ENCODE assay signal across 12 mouse cellular contexts in genomic region chr1:97657786-97658185, GRCm38 (mm10). TPM values are rescaled to one million over a fixed set of nuclear protein-coding genes. Genes with fewer than 3 reads are reported as not detected.
A peak's percentile ranks its signal among the peaks of the same experiment; 100 is the strongest.
DNase-seq lines count a peak whose midpoint lies in the region; ATAC-seq and TF ChIP-seq lines count a peak whose summit lies in the region.
"Had no signal": no experiment of that assay in that cellular context is flagged by ENCODE, and none has a peak within 500 bp of the region (broad histone marks: within the 10 kb centered on the region; RNA-seq: fewer than 3 reads in every experiment).

No protein-coding gene starts in this region.

- DNase-seq in forebrain, embryonic 14.5 days (ENCODE audit: low spot score): no peak
- DNase-seq in liver, adult 2 months (ENCODE audit: extremely low read depth, low read depth, low spot score): no peak
- no peak for DNase-seq in liver
- DNase-seq in thymus, postnatal 14 days: no peak
- no peak for DNase-seq in embryo, embryonic 11 days
- DNase-seq: cerebellum, postnatal 36 days; heart, adult 18-20 months had no signal

- no peak overlapping the region for H3K4me3 ChIP-seq in forebrain, embryonic 14.5 days (ENCODE audit: low read depth, low read length)
- no peak overlapping the region for H3K4me3 ChIP-seq in forebrain, embryonic 15.5 days
- H3K4me3 ChIP-seq in liver, adult 2 months (ENCODE audit: insufficient read depth, low read depth, low read length): no peak overlapping the region
- peak overlapping the region; percentile 98 for H3K4me3 ChIP-seq in liver, embryonic 15.5 days (replicated peaks)
- peak overlapping the region; percentile 36 for H3K4me3 ChIP-seq in olfactory bulb, adult 2 months (ENCODE audit: insufficient read depth, low read depth, low read length)
- H3K4me3 ChIP-seq: limb, embryonic 15.5 days had no signal

- H3K36me3 ChIP-seq in forebrain, embryonic 14.5 days (ENCODE audit: control insufficient read depth, insufficient read depth, low read length): no peaks in the 10 kb centered on the region
- H3K36me3 ChIP-seq in forebrain, embryonic 15.5 days: no peaks in the 10 kb centered on the region
- no peaks in the 10 kb centered on the region; the same call in 1 of the 2 replicates for H3K36me3 ChIP-seq in liver, adult 2 months (ENCODE audit: control insufficient read depth, insufficient read depth, low read length)
- peaks cover 33% of the 10 kb centered on the region for H3K36me3 ChIP-seq in liver, embryonic 15.5 days (replicated peaks)
- H3K36me3 ChIP-seq: limb, embryonic 15.5 days had no signal

- peaks cover 40% of the 10 kb centered on the region for H3K4me1 ChIP-seq in forebrain, embryonic 14.5 days (ENCODE audit: control insufficient read depth, insufficient read depth, low read length)
- H3K4me1 ChIP-seq in forebrain, embryonic 15.5 days: peaks cover 72% of the 10 kb centered on the region
- H3K4me1 ChIP-seq in liver, adult 2 months (ENCODE audit: control insufficient read depth, insufficient read depth, low read length): peaks cover 12% of the 10 kb centered on the region
- peaks cover 54% of the 10 kb centered on the region for H3K4me1 ChIP-seq in liver, embryonic 15.5 days (replicated peaks)
- H3K4me1 ChIP-seq in olfactory bulb, adult 2 months (ENCODE audit: control insufficient read depth, insufficient read depth, low read length): peaks cover 4% of the 10 kb centered on the region

- TF ChIP-seq CTCF in liver, adult 2 months (IDR thresholded peaks at IDR 0.05; ENCODE audit: low read depth, low read length): no peak
- no peak for TF ChIP-seq CTCF in olfactory bulb, adult 2 months (IDR thresholded peaks at IDR 0.05; ENCODE audit: insufficient read depth, low read depth, low read length)

- peak overlapping the region; percentile 65; the same call in 1 of the 2 replicates for H3K4me2 ChIP-seq in forebrain, embryonic 14.5 days (ENCODE audit: low read length)
- no peak overlapping the region for H3K4me2 ChIP-seq in forebrain, embryonic 15.5 days (replicated peaks)
- peak overlapping the region; percentile 89 for H3K4me2 ChIP-seq in liver, embryonic 15.5 days
- H3K4me2 ChIP-seq: limb, embryonic 15.5 days had no signal

- no peak overlapping the region for H3K9ac ChIP-seq in forebrain, embryonic 14.5 days (ENCODE audit: low read length)
- no peak overlapping the region for H3K9ac ChIP-seq in forebrain, embryonic 15.5 days (replicated peaks)
- 0 out of 2 replicates have a peak overlapping the region, but pooled peaks have one; percentile 8 for H3K9ac ChIP-seq in liver, adult 2 months (ENCODE audit: low read depth, low read length)
- H3K9ac ChIP-seq in liver, embryonic 15.5 days: peak overlapping the region; percentile 28
- H3K9ac ChIP-seq: limb, embryonic 15.5 days had no signal

- no peak for ATAC-seq in forebrain, embryonic 14.5 days
- no peak for ATAC-seq in forebrain, embryonic 15.5 days (replicated peaks)
- ATAC-seq in liver, embryonic 15.5 days (ENCODE audit: insufficient read depth): no peak

- no peak for TF ChIP-seq POLR2A in liver, adult 2 months (IDR thresholded peaks at IDR 0.05; ENCODE audit: extremely low read depth, insufficient read depth, low read length)
- TF ChIP-seq POLR2A in olfactory bulb, adult 2 months (IDR thresholded peaks at IDR 0.05; ENCODE audit: insufficient read depth, low read depth, low read length): no peak

- H3K27ac ChIP-seq in forebrain, embryonic 14.5 days (ENCODE audit: low read depth, low read length): no peak overlapping the region
- H3K27ac ChIP-seq in forebrain, embryonic 15.5 days (replicated peaks): no peak overlapping the region
- no peak overlapping the region for H3K27ac ChIP-seq in liver, adult 2 months (replicated peaks; ENCODE audit: insufficient read depth, low read depth, low read length)
- peak overlapping the region; percentile 35; the same call in 1 of the 2 replicates for H3K27ac ChIP-seq in liver, embryonic 15.5 days (replicated peaks)
- 0 out of 2 replicates have a peak overlapping the region, but pooled peaks have one; percentile 34 for H3K27ac ChIP-seq in olfactory bulb, adult 2 months (ENCODE audit: insufficient read depth, low read depth, low read length)
- H3K27ac ChIP-seq: kidney, postnatal 0 days; limb, embryonic 15.5 days had no signal

- no peaks in the 10 kb centered on the region for H3K27me3 ChIP-seq in forebrain, embryonic 14.5 days (replicated peaks; ENCODE audit: control insufficient read depth, insufficient read depth, low read length)
- no peaks in the 10 kb centered on the region for H3K27me3 ChIP-seq in forebrain, embryonic 15.5 days
- no peaks in the 10 kb centered on the region for H3K27me3 ChIP-seq in liver, adult 2 months (ENCODE audit: control insufficient read depth, insufficient read depth, low read length)
- H3K27me3 ChIP-seq in liver, embryonic 15.5 days: no peaks in the 10 kb centered on the region
- H3K27me3 ChIP-seq: limb, embryonic 15.5 days had no signal

- H3K79me2 ChIP-seq in liver, adult 2 months (ENCODE audit: control insufficient read depth, insufficient read depth, low read length): peaks cover 15% of the 10 kb centered on the region; the same call in 1 of the 2 replicates

- 67% methylated on average over 2 of the region's 2 CpGs for WGBS in forebrain, embryonic 14.5 days
- WGBS in forebrain, embryonic 15.5 days: 61% methylated on average over 2 of the region's 2 CpGs
- 52% methylated on average over 2 of the region's 2 CpGs for WGBS in liver, adult 2 months
- 81% methylated on average over 2 of the region's 2 CpGs for WGBS in liver, embryonic 15.5 days (ENCODE audit: insufficient replicate concordance)
- 30% methylated on average over 2 of the region's 2 CpGs for WGBS in olfactory bulb, adult 2 months

- no peaks in the 10 kb centered on the region for H3K9me3 ChIP-seq in forebrain, embryonic 14.5 days (replicated peaks; ENCODE audit: control insufficient read depth, low read length)
- no peaks in the 10 kb centered on the region for H3K9me3 ChIP-seq in forebrain, embryonic 15.5 days
- no peaks in the 10 kb centered on the region for H3K9me3 ChIP-seq in liver, embryonic 15.5 days (replicated peaks)
- H3K9me3 ChIP-seq: limb, embryonic 15.5 days had no signal

RNA-seq across cellular contexts. Expression of gene D1Ertd622e, which starts 4.1 kb away (rescaled TPM):
- polyA plus RNA-seq in forebrain, embryonic 14.5 days (2014; fragmentation: Nextera tagmentation; extraction: Ambion mirVana): 61.2 and 66.7 TPM in 2 replicates
- polyA plus RNA-seq in forebrain, embryonic 15.5 days (2015; fragmentation: Nextera tagmentation; extraction: Ambion mirVana): 54.7 and 58.2 TPM in 2 replicates
- 14.0 and 17.0 TPM in 2 replicates for total RNA-seq in liver, adult 2 months (2014; rRNA removed)
- 8.6 and 9.2 TPM in 2 replicates for polyA plus RNA-seq in liver, adult 2 months (2012; rRNA removed)
- 48.0 and 49.8 TPM in 2 replicates for polyA plus RNA-seq in liver, embryonic 15.5 days (2015; fragmentation: Nextera tagmentation; extraction: Ambion mirVana)
- not detected in 2 replicates for polyA plus RNA-seq in olfactory bulb, adult 2 months (2012; ENCODE audit: insufficient read depth, insufficient read length, low replicate concordance, missing spikeins)

Comparison
In these comparisons a context has a peak if more than half of its experiments do, and no peak if none do; other contexts are left out.
1. H3K27ac ChIP-seq: peak in liver, embryonic 15.5 days (single experiment) and olfactory bulb, adult 2 months (single experiment); none in forebrain, embryonic 14.5 days (single experiment), forebrain, embryonic 15.5 days (single experiment) and liver, adult 2 months (single experiment).
2. H3K4me3 ChIP-seq: peak in liver, embryonic 15.5 days (single experiment) and olfactory bulb, adult 2 months (single experiment); none in forebrain, embryonic 14.5 days (single experiment), forebrain, embryonic 15.5 days (single experiment) and liver, adult 2 months (single experiment).
3. H3K9ac ChIP-seq: peak in liver, adult 2 months (single experiment) and liver, embryonic 15.5 days (single experiment); none in forebrain, embryonic 14.5 days (single experiment) and forebrain, embryonic 15.5 days (single experiment).